Mouse (Mus musculus) megakaryocyte, adult 5-6 weeks (primary cell): Measurements from ENCODE around the gene Shbg. TPM values are rescaled to one million over a fixed set of nuclear protein-coding genes. Genes with fewer than 3 reads are reported as not detected.

Source experiments
- ATAC-seq: 2 replicates; pipeline ENCODE4 v1.8.0; 2016; ENCODE audit warnings: mild to moderate bottlenecking, inconsistent platforms; ENCODE audit not compliant: poor library complexity, severe bottlenecking
- total RNA-seq, 2 experiments: library from RNA; stranded (forward) in 1 of 2; stranded (reverse) in 1 of 2; fragments of 153-499, 151-499 nt in 1 of 2; fragments of 221-1000, 200-1000 nt in 1 of 2; gene quantifications; 2 replicates each; pipeline versions ENCODE4 v1.2.3 to v1.2.4; 2015 to 2017

Shbg gene
- total RNA-seq, 2 experiments from 2014 or later, result not detected

- no peak for ATAC-seq
Observed at GRCm38 (mm10) chr11:69575220-69575619, 42.5 kb downstream of the Shbg start.

- no peak for ATAC-seq
Observed at GRCm38 (mm10) chr11:69565131-69565530, 52.6 kb downstream of the Shbg start.

Other genes starting within 250 kb of the Shbg start
Only the 30 nearest of the 33 such genes appear.
- gene Naa38, start 222.4 kb downstream of the Shbg start, total RNA-seq (2015), result 90.6 and 105 TPM in 2 replicates
- gene Naa38, start 222.4 kb downstream of the Shbg start, total RNA-seq (2017), result 147 and 161 TPM in 2 replicates
- 11.6 and 15.3 TPM in 2 replicates for gene Cyb5d1, start 222.3 kb downstream of the Shbg start, total RNA-seq (2015)
- 24.0 and 28.1 TPM in 2 replicates for gene Cyb5d1, start 222.3 kb downstream of the Shbg start, total RNA-seq (2017)
- 0.14 TPM in 1 of 2 replicates, not detected in the other for gene Tmem88, start 219.7 kb downstream of the Shbg start, total RNA-seq (2015)
- 0.18 TPM in 1 of 2 replicates, not detected in the other for gene Tmem88, start 219.7 kb downstream of the Shbg start, total RNA-seq (2017)
- 27.1 and 29.0 TPM in 2 replicates for gene Kdm6b, start 204.2 kb downstream of the Shbg start, total RNA-seq (2015)
- gene Kdm6b, start 204.2 kb downstream of the Shbg start, total RNA-seq (2017), result 5.0 and 6.7 TPM in 2 replicates
- gene Dnah2, start 68.8 kb downstream of the Shbg start, total RNA-seq (2015), result 0.54 and 1.8 TPM in 2 replicates
- 2.1 and 8.0 TPM in 2 replicates for gene Dnah2, start 68.8 kb downstream of the Shbg start, total RNA-seq (2017)
- gene Efnb3, start 57.7 kb downstream of the Shbg start, total RNA-seq (2015), result 0.11 TPM in 1 of 2 replicates, not detected in the other
- 0.45 TPM in 1 of 2 replicates, not detected in the other for gene Efnb3, start 57.7 kb downstream of the Shbg start, total RNA-seq (2017)
- 11.8 and 12.2 TPM in 2 replicates for gene Wrap53, start 37.6 kb downstream of the Shbg start, total RNA-seq (2015)
- gene Wrap53, start 37.6 kb downstream of the Shbg start, total RNA-seq (2017), result 5.3 and 5.9 TPM in 2 replicates
- gene Trp53, start 37.5 kb downstream of the Shbg start, total RNA-seq (2015), result 59.2 and 64.7 TPM in 2 replicates
- 21.8 and 28.3 TPM in 2 replicates for gene Trp53, start 37.5 kb downstream of the Shbg start, total RNA-seq (2017)
- gene Atp1b2, start 12.0 kb downstream of the Shbg start, total RNA-seq (2015), result 0.91 and 2.2 TPM in 2 replicates
- gene Atp1b2, start 12.0 kb downstream of the Shbg start, total RNA-seq (2017), result 0.26 and 0.45 TPM in 2 replicates
- gene Sat2, start 4.1 kb upstream of the Shbg start, total RNA-seq (2015), result not detected in 2 replicates
- not detected in 2 replicates for gene Sat2, start 4.1 kb upstream of the Shbg start, total RNA-seq (2017)
- 25.3 and 29.0 TPM in 2 replicates for gene Fxr2, start 15.1 kb upstream of the Shbg start, total RNA-seq (2015)
- 33.3 and 36.5 TPM in 2 replicates for gene Fxr2, start 15.1 kb upstream of the Shbg start, total RNA-seq (2017)
- gene Sox15, start 37.4 kb upstream of the Shbg start, total RNA-seq (2015), result not detected in 2 replicates
- gene Sox15, start 37.4 kb upstream of the Shbg start, total RNA-seq (2017), result 0.22 TPM in 1 of 2 replicates, not detected in the other
- 34.9 and 40.9 TPM in 2 replicates for gene Mpdu1, start 44.7 kb upstream of the Shbg start, total RNA-seq (2015)
- gene Mpdu1, start 44.7 kb upstream of the Shbg start, total RNA-seq (2017), result 55.7 and 56.5 TPM in 2 replicates
- 302 and 304 TPM in 2 replicates for gene Cd68, start 48.2 kb upstream of the Shbg start, total RNA-seq (2015)
- gene Cd68, start 48.2 kb upstream of the Shbg start, total RNA-seq (2017), result 195 and 219 TPM in 2 replicates
- gene Eif4a1, start 54.5 kb upstream of the Shbg start, total RNA-seq (2015), result 457 and 494 TPM in 2 replicates
- 511 and 523 TPM in 2 replicates for gene Eif4a1, start 54.5 kb upstream of the Shbg start, total RNA-seq (2017)
- gene Senp3, start 64.2 kb upstream of the Shbg start, total RNA-seq (2015), result 94.3 and 104 TPM in 2 replicates
- gene Senp3, start 64.2 kb upstream of the Shbg start, total RNA-seq (2017), result 68.9 and 80.8 TPM in 2 replicates
- gene Tnfsf13, start 67.9 kb upstream of the Shbg start, total RNA-seq (2015), result 37.7 and 47.2 TPM in 2 replicates
- gene Tnfsf13, start 67.9 kb upstream of the Shbg start, total RNA-seq (2017), result 74.3 and 78.9 TPM in 2 replicates
- gene Tnfsf12, start 77.9 kb upstream of the Shbg start, total RNA-seq (2015), result 25.5 and 25.9 TPM in 2 replicates
- gene Tnfsf12, start 77.9 kb upstream of the Shbg start, total RNA-seq (2017), result 3.2 and 4.9 TPM in 2 replicates
- gene Tnfsfm13, start 78.2 kb upstream of the Shbg start, total RNA-seq (2015), result 11.6 and 13.6 TPM in 2 replicates
- gene Tnfsfm13, start 78.2 kb upstream of the Shbg start, total RNA-seq (2017), result 8.5 and 12.2 TPM in 2 replicates
- gene Polr2a, start 140.7 kb upstream of the Shbg start, total RNA-seq (2015), result 116 and 118 TPM in 2 replicates
- gene Polr2a, start 140.7 kb upstream of the Shbg start, total RNA-seq (2017), result 38.6 and 42.9 TPM in 2 replicates
- not detected in 2 replicates for gene Slc35g3, start 144.1 kb upstream of the Shbg start, total RNA-seq (2015)
- not detected in 2 replicates for gene Slc35g3, start 144.1 kb upstream of the Shbg start, total RNA-seq (2017)
- 1.6 and 2.6 TPM in 2 replicates for gene Zbtb4, start 148.0 kb upstream of the Shbg start, total RNA-seq (2015)
- gene Zbtb4, start 148.0 kb upstream of the Shbg start, total RNA-seq (2017), result 1.4 and 2.4 TPM in 2 replicates
- 0.32 and 0.36 TPM in 2 replicates for gene Chrnb1, start 178.0 kb upstream of the Shbg start, total RNA-seq (2015)
- 0.16 TPM in 1 of 2 replicates, not detected in the other for gene Chrnb1, start 178.0 kb upstream of the Shbg start, total RNA-seq (2017)
- gene Fgf11, start 184.0 kb upstream of the Shbg start, total RNA-seq (2015), result 0.14 TPM in 1 of 2 replicates, not detected in the other
- gene Fgf11, start 184.0 kb upstream of the Shbg start, total RNA-seq (2017), result not detected in 2 replicates
- not detected in 2 replicates for gene Tmem102, start 187.7 kb upstream of the Shbg start, total RNA-seq (2015)
- not detected in 2 replicates for gene Tmem102, start 187.7 kb upstream of the Shbg start, total RNA-seq (2017)
- gene Gm39566, start 197.4 kb upstream of the Shbg start, total RNA-seq (2015), result not detected in 2 replicates
- not detected in 2 replicates for gene Gm39566, start 197.4 kb upstream of the Shbg start, total RNA-seq (2017)
- gene Spem2, start 200.6 kb upstream of the Shbg start, total RNA-seq (2015), result not detected in 2 replicates
- gene Spem2, start 200.6 kb upstream of the Shbg start, total RNA-seq (2017), result not detected in 2 replicates
- not detected in 2 replicates for gene Spem1, start 204.3 kb upstream of the Shbg start, total RNA-seq (2015)
- not detected in 2 replicates for gene Spem1, start 204.3 kb upstream of the Shbg start, total RNA-seq (2017)
- 0.20 and 0.48 TPM in 2 replicates for gene Nlgn2, start 219.9 kb upstream of the Shbg start, total RNA-seq (2015)
- 0.16 and 0.88 TPM in 2 replicates for gene Nlgn2, start 219.9 kb upstream of the Shbg start, total RNA-seq (2017)
- gene Tmem256, start 220.6 kb upstream of the Shbg start, total RNA-seq (2015), result 217 and 226 TPM in 2 replicates
- 117 and 158 TPM in 2 replicates for gene Tmem256, start 220.6 kb upstream of the Shbg start, total RNA-seq (2017)